Mouse (Mus musculus): Measurements from ENCODE around the gene Stk11.

The Stk11 gene

DNA sequence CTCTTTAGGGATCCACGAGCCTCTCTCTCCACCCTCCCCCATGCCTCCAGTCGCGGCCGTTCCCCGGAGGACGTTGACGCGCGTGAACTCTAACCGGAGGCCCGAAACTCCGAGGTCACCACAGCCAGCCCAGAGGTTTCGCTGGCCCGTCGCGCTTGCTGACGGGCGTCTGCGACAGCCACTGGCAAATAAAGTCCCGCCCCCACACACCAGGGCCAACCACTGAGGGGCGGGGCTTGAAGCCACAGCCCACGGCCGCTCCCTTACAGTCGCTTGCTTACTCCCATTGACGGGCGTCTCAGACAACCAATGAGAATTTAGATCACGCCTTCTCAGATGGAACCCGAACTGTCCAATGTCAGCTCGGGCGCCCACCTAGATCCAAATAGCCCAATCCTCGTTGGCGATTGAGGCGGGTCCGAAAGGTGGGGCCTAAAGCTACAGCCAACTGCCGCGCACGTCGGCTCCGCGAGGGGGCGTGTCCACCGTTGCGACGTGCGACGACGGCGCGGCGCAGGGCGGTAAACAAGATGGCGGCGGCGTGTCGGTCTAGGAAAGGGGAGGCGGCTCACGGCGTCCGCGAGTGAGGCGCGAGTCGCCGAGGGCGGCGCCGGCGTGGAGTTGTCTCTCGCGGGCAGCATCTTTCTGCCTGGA is at the start of gene Stk11:
Stk11 (plus strand) TSS at position 514 of the 654 bp plus-strand sequence.
- peak; percentile 97 for DNase-seq (ENCODE audit: low spot score)

GRCm38 (mm10) chr10:80069251-80069650 is 46.4 kb upstream of the Stk11 start:
- DNase-seq (ENCODE audit: low spot score): no peak

DNA sequence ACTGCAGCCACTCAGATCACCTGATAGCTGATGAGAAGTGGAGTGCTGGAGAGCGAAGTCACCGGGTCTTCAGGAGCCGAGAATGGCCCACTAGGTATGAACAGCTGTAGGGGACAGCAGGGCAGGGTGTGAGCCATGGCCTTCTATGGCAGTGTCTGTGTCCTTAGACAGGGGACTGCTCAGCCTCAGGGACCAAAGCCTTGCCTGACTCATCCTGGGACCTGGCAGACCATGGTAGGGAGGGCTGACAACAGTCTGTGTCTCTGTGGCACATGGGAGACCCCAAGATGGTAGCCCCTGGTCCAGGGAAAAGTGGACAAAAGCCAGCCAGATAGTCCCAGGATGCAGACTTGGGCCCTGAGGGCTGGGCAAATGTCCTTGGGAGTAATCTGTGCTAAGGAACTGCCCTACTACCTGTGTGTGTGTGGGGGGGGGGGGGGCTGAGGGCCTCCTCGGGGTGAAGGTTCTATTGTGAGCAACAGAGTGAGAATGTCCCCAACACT is 45.6 kb upstream of the Stk11 start:
- DNase-seq (ENCODE audit: low spot score): no peak

DNA sequence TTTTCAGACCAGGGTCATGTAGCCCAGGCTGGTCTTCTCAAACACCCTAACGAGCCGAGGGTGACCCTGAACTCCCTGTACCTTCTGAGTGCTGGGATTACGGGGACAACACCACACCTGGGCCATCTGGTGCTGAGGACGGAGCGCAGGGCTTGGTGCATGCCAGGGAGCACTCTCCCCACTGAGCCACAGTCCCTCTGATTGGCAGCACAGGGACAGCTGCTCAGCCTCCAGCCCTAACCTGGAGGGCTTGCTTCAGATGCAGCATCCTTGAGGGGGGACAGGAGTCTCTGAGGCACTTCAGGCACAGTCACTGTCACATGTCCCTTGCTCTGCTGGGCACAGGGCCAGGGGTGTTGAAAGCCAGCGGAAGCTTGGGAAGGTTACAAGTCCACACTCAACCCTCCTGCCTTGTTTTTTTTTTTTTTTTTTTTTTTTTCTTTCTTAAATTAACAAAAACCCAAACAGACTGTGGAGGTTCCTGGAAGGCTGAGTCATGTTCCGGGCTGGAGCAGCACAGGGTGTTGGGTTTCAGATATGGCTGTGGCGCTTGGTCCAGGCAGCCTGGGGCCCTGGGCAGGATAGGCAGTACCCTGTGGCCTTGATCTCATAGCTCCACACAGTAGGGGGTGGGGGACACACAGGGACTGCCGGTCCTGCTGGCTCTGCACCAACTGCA is 44.6 kb upstream of the Stk11 start:
- DNase-seq (ENCODE audit: low spot score): peak; percentile 55

GRCm38 (mm10) chr10:80071516-80071900 is 44.1 kb upstream of the Stk11 start:
- DNase-seq (ENCODE audit: low spot score): no peak

DNA sequence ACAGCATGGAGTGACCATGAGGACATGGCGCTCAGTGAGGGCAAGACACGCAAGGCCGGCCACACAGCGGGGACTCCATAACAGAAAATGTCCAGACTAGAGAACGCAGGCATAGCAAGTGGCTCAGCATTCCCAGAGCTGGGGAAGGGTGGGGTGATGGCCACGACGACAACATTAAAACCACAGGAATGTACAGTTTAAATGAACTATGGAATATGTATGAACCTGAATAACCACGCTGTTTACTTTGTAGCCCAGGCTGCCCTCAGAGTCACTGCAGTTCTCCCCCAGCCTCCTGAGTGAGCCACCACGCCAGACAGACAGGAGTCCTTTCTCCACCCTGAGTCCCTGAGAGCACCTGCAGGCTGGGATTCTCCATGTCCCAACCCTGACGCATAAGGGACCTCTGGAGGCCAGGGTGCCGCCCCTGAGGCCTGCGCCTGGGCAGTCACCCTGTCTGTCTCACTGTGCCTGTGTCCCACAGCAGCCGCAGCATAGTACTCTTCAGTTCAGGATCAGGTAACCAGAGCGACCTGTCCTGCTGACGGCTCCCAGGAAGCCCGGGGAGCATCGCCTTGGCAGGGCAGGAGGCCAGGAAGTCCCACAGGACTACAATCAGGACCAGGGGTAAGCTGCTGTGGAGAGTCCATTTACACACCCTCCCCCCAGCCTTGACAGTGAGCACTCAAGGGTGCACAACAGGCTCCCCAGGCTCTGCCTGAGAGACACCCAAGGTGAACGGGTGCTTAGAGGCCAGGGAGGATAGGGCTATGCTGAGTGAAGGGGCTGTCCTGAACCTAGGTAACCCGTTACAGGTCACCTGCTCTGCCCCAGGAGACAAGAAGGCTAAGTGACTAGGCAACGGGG is 42.7 kb upstream of the Stk11 start:
- DNase-seq (ENCODE audit: low spot score): no peak

DNA sequence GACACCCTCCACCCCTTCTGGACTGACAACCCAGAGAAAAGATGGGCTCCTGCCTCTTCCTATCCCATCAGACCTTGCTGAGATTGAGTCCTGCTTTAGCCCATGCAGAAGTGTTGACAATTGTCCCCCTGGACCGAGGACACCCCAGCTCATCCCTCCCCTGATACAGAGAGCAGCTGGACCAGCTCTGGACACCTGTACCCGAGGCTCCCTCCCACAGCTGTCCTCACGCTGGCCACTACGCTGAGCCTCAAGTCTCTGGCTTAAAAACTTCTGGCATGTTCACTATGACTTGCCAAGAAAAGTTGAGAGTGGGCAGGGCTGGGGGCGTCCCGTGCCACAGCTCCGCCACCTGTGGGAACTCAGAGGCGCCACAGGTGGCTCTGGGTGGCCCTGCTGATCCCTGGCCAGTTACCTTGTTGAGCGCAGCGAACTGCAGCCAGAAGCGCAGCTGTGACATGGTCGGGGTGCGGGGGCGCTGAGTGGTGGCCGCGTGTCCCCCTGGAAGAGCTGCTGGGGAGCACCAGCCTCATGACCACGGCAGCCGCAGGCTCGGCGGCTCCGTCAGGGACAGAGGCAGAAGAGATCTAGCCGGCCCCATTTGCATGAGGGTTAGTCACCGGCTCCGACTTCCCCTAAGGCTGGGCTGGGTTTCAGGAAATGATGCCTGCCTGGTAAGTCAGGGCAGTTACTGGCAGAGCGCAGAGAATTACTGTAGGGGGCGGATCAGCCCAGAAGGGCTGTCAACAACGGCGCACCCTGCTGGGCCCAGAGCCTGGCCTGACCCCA is 40.6 kb upstream of the Stk11 start:
- DNase-seq (ENCODE audit: low spot score): peak; percentile 29

GRCm38 (mm10) chr10:80075924-80076323 is 39.7 kb upstream of the Stk11 start:
- DNase-seq (ENCODE audit: low spot score): no peak

DNA sequence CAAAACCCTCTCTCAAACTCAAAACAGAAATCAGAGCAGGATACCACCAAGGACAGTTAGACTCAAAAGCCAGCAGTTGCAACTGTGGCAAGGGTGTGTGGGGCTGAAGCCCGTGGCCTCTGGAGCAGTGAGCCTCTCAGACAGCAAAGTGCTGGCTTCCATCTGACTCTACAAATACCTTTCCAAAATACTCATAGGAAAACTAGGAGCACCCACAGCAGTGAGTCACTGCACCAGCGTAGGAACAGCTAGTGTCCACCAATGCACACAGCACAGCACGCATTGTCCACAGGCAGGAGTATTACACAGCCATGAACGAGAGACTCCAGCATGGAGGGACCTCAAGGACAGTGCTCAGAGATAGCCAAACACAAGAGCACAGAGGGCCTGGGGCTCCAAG is 39.2 kb upstream of the Stk11 start:
- no peak for DNase-seq (ENCODE audit: low spot score)

DNA sequence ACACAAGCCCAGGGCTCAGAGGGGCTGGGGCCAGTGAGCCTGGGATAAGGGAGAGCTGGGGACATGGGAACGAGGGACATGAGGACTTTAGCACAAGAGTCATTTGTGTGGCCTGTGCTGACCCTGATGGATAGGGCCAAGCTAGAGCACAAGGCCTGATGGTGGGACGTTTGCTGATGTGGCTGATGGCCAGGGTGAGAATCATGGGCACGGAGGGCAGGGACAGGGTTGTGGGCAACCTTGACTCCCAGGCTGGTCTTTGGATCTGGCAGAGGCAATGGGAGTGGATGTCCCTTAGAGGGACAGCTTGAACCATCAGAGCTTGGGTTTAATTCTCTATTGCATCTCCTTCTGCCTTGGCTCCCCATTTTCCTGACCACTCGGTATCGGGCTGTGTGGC is 38.3 kb upstream of the Stk11 start:
- DNase-seq (ENCODE audit: low spot score): no peak

DNA sequence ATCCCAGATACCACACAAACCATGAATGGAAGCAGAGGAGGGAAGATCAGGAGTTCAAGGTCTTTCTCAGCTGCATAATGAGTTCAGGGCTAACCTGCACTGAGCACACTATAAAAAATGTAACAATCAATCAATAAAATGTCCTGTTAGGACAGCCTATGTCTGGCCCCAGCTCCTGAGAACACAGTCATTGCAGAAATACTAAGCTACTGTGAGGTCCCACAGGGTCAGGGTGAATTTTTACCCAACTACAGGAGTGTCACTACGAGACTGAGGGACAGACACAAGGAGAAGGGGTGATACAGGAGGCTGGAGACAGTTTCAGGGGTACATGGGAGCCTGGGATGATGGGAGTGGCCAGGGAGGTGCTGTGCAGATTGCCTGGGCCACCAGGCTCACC is 37.2 kb upstream of the Stk11 start:
- no peak for DNase-seq (ENCODE audit: low spot score)

DNA sequence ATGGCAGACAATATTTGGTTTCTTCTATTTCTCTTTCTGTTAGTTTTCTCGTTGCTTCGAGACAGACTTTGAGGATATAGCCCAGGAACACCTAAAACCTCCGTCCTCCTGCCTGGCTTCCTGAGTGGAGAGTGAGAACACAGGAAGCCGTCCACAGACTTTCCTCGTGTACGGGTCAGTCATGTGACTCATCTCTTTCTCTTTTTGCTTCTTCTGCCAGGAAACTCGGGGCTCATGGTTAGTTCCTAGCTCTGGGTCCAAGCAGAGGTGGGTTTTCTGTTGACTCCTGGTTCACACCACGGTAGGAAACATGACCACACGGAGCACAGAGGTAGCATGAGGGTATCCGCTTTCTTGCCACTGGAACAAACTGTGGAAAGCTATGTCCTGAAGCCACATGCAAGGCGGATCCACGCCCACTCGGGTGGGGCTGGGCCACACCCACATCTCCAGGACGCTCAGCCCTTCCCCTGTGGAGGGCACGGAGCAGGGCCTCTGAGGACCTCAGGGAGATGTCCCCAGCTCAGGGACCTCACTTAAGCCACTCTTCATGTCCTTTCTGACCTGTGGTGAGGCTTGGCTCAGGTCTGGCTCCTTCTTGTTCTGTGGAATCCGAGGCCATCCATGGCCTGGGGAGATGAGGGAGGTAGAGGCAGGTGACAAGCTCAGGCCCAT is 35.1 kb upstream of the Stk11 start:
- no peak for DNase-seq (ENCODE audit: low spot score)

GRCm38 (mm10) chr10:80081075-80081474 is 34.5 kb upstream of the Stk11 start:
- DNase-seq (ENCODE audit: low spot score): no peak

GRCm38 (mm10) chr10:80084817-80085487 is 30.7 kb upstream of the Stk11 start:
- DNase-seq (ENCODE audit: low spot score): peak; percentile 33

DNA sequence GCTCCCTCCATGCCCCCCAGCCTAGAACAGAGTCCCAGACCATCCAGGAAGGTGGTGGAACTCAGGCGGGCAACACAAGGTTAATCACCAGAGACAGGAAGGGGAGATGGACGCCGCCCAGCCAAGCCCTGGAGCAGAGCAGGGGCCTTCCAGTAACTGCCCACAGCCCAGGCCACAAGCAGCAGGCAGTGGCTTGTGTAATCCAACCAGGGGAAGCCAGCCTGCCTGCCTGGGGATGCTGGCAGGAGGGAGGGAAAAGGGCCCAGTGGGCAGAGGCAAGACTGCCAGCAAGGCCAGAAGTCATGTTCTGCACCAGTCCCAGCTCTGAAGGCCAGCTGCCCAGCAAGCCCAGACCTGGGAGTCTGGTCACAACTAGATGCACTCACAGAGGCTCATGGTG is 28.8 kb upstream of the Stk11 start:
- DNase-seq (ENCODE audit: low spot score): no peak

- DNase-seq (ENCODE audit: low spot score): no peak
Measured at GRCm38 (mm10) chr10:80087483-80087882, 28.1 kb upstream of the Stk11 start.

DNA sequence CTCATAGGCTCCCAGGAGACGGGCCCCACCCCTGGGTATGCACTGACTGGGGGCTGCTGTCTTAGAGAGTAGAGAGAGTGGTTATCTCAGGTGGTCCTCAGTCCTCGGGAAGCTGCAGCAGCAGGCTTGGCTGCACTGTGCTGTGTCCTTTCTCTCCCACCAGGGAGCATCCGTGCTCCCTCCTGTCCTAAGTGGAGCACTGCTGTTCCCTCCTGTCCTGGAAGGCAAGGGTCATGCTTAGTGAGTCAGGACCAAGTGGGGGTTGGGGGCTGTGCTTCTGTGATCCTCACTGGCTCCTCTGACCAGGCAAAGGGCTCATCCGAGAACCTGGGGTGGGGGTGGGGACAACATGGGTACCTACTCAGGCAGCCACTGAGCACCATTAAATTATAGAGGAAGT is 26.5 kb upstream of the Stk11 start:
- no peak for DNase-seq (ENCODE audit: low spot score)

DNA sequence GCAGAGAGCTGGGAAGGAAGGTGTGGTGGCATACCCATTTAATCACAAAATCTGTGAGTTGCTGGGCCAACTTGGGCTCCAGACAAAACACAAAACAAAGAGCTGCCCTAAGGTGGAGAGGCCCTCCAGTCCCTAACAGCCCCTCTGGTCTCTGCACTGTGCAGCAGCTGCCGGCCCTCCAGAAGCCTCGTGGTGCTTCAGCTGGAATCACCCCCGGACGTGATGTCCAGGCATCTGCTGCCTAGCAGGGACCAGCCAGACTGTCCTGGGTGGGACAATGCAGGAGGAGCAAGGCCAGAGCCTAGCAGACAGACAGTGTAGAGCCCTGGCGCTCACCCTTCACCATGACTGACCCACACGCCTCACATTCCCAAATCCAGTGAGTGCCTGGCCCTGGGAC is 24.1 kb upstream of the Stk11 start:
- DNase-seq (ENCODE audit: low spot score): no peak

GRCm38 (mm10) chr10:80092690-80093089 is 22.9 kb upstream of the Stk11 start:
- no peak for DNase-seq (ENCODE audit: low spot score)

DNA sequence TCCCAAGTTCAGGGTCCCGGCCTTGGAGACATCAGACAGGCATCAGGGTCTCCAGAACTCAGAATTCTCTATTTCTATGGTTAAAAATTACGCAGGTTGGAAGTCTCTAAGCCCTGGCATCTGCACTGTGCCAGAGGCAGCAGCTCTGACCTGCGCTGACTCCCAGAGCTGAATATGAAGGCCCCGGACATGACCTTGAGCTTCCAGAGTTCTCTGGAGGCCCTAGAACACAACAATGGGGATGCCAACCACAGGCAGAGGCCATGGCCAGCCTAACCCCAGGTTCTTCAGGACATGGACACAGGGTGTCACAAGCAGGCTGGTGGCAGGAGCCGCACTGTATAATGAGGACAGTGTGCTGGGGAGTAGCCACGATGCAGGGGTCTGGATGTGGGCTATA is 21.5 kb upstream of the Stk11 start:
- DNase-seq (ENCODE audit: low spot score): no peak

- no peak for DNase-seq (ENCODE audit: low spot score)
Measured at GRCm38 (mm10) chr10:80094684-80095083, 20.9 kb upstream of the Stk11 start.

Measured in ovary, postnatal 14 days (tissue).